Mouse (Mus musculus) erythroblast, embryonic 14.5 days (primary cell): ENCODE measurements around the gene Gpx7.

ENCODE experiments used
- GATA1 ChIP-seq: IDR thresholded peaks from 2 replicates; pipeline ENCODE4 v1.6.1; 2012; ENCODE audit warnings: low read length, inconsistent platforms, mixed read lengths
- TAL1 ChIP-seq: IDR thresholded peaks from 3 replicates; pipeline ENCODE4 v1.6.1; 2012; ENCODE audit warnings: low read length, inconsistent platforms, mixed read lengths

GRCm38 (mm10) chr4:108392558-108392957, 14.2 kb downstream of the Gpx7 start:
- TF ChIP-seq TAL1 (no peak), GATA1 (no peak)
